Mouse (Mus musculus) lung, adult 2 months (tissue): ENCODE results near the gene Psmd5.

ENCODE experiments used
- CTCF ChIP-seq: fragments of 200-500 bp; IDR thresholded peaks from 2 replicates; pipeline ENCODE4 v1.5.1; 2011; ENCODE audit warnings: mild to moderate bottlenecking, low read length, control low read depth; ENCODE audit not compliant: insufficient read depth
- POLR2A ChIP-seq: fragments of 200-500 bp; IDR thresholded peaks from 2 replicates; pipeline ENCODE4 v1.6.1; 2011; ENCODE audit warnings: low read depth, mild to moderate bottlenecking, control low read depth, low read length, borderline replicate concordance; ENCODE audit errors: extremely low read depth

DNA sequence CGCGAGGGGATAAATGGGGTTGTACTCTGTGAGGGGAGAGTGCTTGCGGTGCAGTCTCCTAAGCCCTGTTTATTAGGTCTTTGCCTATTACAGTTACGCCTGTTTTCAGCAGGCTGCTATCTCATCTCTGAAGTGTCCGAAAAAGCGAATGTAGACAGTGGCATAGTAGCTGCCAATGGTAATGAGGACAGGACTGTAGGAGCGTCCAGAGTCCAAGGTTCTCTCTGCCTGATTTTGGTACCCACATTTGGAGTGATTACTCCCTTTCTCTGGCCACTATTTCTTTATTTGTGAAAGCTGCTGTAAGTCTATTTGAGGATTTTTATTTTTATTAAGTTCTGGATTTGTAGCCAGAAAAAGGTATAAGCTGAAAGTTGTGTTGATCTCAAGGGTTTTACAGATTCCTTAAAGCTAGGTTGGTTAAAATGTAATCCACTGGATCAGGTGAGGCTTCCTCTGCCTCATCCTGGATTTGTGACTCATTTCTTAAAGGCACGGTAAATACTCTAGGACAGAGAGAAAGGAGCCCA is at the start of gene Psmd5:
- TF ChIP-seq CTCF (no peak), POLR2A (no peak)
